Mouse (Mus musculus): ENCODE data around the gene Gm45808.
"Not testable (repeated sequence)": the region's sequence is repeated elsewhere in the genome, so short reads cannot be mapped to it uniquely, and the experiment has no call there.

The Gm45808 gene

GRCm38 (mm10) chr7:45486761-45487415 is at the start of gene Gm45808:
Gene Gm45808, minus strand, starts transcription at chr7:45486811.
- no peak for DNase-seq (ENCODE audit: low spot score)

- no peak for DNase-seq (ENCODE audit: low spot score)
These were observed 49.1 kb upstream of the Gm45808 start for GRCm38 (mm10) chr7:45535676-45536075.

GRCm38 (mm10) chr7:45530643-45531042 is 44.0 kb upstream of the Gm45808 start:
- DNase-seq (ENCODE audit: low spot score), result no peak

- no peak for DNase-seq (ENCODE audit: low spot score)
These were observed 42.9 kb upstream of the Gm45808 start for GRCm38 (mm10) chr7:45529461-45529860.

- DNase-seq (ENCODE audit: low spot score), result not testable (repeated sequence)
These were observed 40.6 kb upstream of the Gm45808 start for GRCm38 (mm10) chr7:45527169-45527568.

GRCm38 (mm10) chr7:45526474-45527120 is 40.0 kb upstream of the Gm45808 start:
- DNase-seq (ENCODE audit: low spot score), result peak; percentile 31

- DNase-seq (ENCODE audit: low spot score), result peak; percentile 95
These were observed 39.3 kb upstream of the Gm45808 start, which contains the start of the genes Ppp1r15a and Plekha4 for GRCm38 (mm10) chr7:45525809-45526473. Gene Ppp1r15a, minus strand, starts transcription at chr7:45526268. Gene Plekha4, plus strand, starts transcription at chr7:45526330.

- DNase-seq (ENCODE audit: low spot score), result peak; percentile 48
These were observed 38.4 kb upstream of the Gm45808 start for GRCm38 (mm10) chr7:45524841-45525621.

- no peak for DNase-seq (ENCODE audit: low spot score)
These were observed 37.1 kb upstream of the Gm45808 start for GRCm38 (mm10) chr7:45523678-45524170.

- DNase-seq (ENCODE audit: low spot score), result peak; percentile 36
These were observed 36.5 kb upstream of the Gm45808 start for GRCm38 (mm10) chr7:45522957-45523676.

GRCm38 (mm10) chr7:45522194-45522752 is 35.7 kb upstream of the Gm45808 start:
- DNase-seq (ENCODE audit: low spot score), result no peak

- peak; percentile 96 for DNase-seq (ENCODE audit: low spot score)
These were observed 35.1 kb upstream of the Gm45808 start for GRCm38 (mm10) chr7:45521728-45522184.

GRCm38 (mm10) chr7:45520605-45521004 is 34.0 kb upstream of the Gm45808 start:
- DNase-seq (ENCODE audit: low spot score), result no peak

- no peak for DNase-seq (ENCODE audit: low spot score)
These were observed 32.9 kb upstream of the Gm45808 start for GRCm38 (mm10) chr7:45519345-45520120.

- DNase-seq (ENCODE audit: low spot score), result no peak
These were observed 32.0 kb upstream of the Gm45808 start for GRCm38 (mm10) chr7:45518618-45519017.

GRCm38 (mm10) chr7:45516846-45517245 is 30.2 kb upstream of the Gm45808 start:
- not testable (repeated sequence) for DNase-seq (ENCODE audit: low spot score)

- peak; percentile 67 for DNase-seq (ENCODE audit: low spot score)
These were observed 28.8 kb upstream of the Gm45808 start for GRCm38 (mm10) chr7:45515436-45515835.

GRCm38 (mm10) chr7:45514411-45514810 is 27.8 kb upstream of the Gm45808 start:
- no peak for DNase-seq (ENCODE audit: low spot score)

GRCm38 (mm10) chr7:45509912-45510787 is 23.5 kb upstream of the Gm45808 start, which contains the start of gene Nucb1:
Gene Nucb1, minus strand, starts transcription at chr7:45510406.
- DNase-seq (ENCODE audit: low spot score), result peak; percentile 94

All from embryo, embryonic 10 days (tissue).